Mouse (Mus musculus): ENCODE measurements around the gene Bmp2.

DNA sequence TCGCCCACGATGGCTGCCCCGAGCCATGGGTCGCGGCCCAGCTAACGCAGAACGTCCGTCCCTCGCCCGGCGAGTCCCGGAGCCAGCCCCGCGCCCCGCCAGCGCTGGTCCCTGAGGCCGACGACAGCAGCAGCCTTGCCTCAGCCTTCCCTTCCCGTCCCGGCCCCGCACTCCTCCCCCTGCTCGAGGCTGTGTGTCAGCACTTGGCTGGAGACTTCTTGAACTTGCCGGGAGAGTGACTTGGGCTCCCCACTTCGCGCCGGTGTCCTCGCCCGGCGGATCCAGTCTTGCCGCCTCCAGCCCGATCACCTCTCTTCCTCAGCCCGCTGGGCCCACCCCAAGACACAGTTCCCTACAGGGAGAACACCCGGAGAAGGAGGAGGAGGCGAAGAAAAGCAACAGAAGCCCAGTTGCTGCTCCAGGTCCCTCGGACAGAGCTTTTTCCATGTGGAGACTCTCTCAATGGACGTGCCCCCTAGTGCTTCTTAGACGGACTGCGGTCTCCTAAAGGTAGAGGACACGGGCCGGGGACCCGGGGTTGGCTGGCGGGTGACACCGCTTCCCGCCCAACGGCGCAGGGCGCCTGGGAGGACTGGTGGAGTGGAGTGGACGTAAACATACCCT, 995 bp downstream of the Bmp2 start:
- TF ChIP-seq POLR2A (IDR thresholded peaks at IDR 0.05; ENCODE audit: extremely low read depth, insufficient read depth, low read length) (no peak), CTCF (IDR thresholded peaks at IDR 0.05; ENCODE audit: low read depth, low read length) (no peak)
